Mouse (Mus musculus) olfactory bulb, adult 2 months (tissue): Measurements from ENCODE around the gene Gm17509.

ENCODE experiments used
- CTCF ChIP-seq: fragments of 200-500 bp; IDR thresholded peaks from 2 replicates; pipeline ENCODE4 v1.5.1; 2012; ENCODE audit warnings: low read depth, mild to moderate bottlenecking, low read length, moderate library complexity; ENCODE audit not compliant: insufficient read depth
- POLR2A ChIP-seq: fragments of 200-500 bp; IDR thresholded peaks from 2 replicates; pipeline ENCODE4 v1.6.1; 2012; ENCODE audit warnings: mild to moderate bottlenecking, low read depth, low read length, moderate library complexity; ENCODE audit not compliant: insufficient read depth

- TF ChIP-seq POLR2A (no peak), CTCF (no peak)
Measured at GRCm38 (mm10) chr13:117204685-117205084, 16.2 kb downstream of the Gm17509 start.
